Mouse (Mus musculus): ENCODE data around the gene Duxbl2.
"Not testable (repeated sequence)": the region's sequence is repeated elsewhere in the genome, so short reads cannot be mapped to it uniquely, and the experiment has no call there.

Duxbl2 gene

GRCm38 (mm10) chr14:26118150-26118549, at the start of gene Duxbl2:
Gene Duxbl2 (plus strand): TSS chr14:26118349.
- not testable (repeated sequence) for DNase-seq (ENCODE audit: low spot score)

GRCm38 (mm10) chr14:26076620-26077390, 41.3 kb upstream of the Duxbl2 start:
- not testable (repeated sequence) for DNase-seq (ENCODE audit: low spot score)

DNA sequence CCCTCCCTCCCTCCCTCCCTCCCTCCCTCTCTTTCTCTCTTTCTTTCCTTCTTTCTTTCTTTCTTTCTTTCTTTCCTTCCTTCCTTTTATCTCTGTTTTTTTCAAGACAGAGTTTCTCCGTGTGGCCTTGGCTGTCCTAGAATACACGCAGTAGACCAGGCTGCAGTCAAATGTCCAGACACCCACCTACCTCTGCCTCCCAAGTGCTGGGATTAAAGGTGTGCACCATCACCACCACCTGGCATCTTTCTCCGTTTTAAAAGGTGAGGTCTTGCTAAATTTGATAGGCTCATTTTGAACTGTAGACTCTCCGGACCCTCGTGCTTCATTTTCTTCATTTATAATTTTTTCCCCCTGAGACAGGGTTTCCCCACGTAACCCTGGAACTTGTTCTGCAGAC, 36.9 kb upstream of the Duxbl2 start, which contains the start of gene Cphx2:
Cphx2 (plus strand) TSS at position 301 of the 400 bp plus-strand sequence.
- not testable (repeated sequence) for DNase-seq (ENCODE audit: low spot score)

- not testable (repeated sequence) for DNase-seq (ENCODE audit: low spot score)
Observed at GRCm38 (mm10) chr14:26081997-26082396, 36.2 kb upstream of the Duxbl2 start, which contains the start of gene Cphx3. Gene Cphx3 (plus strand): TSS chr14:26082297.

- DNase-seq (ENCODE audit: low spot score): not testable (repeated sequence)
Observed at GRCm38 (mm10) chr14:26097622-26098021, 20.5 kb upstream of the Duxbl2 start.

- DNase-seq (ENCODE audit: low spot score): not testable (repeated sequence)
Observed at GRCm38 (mm10) chr14:26118550-26119000, 426 bp downstream of the Duxbl2 start.

DNA sequence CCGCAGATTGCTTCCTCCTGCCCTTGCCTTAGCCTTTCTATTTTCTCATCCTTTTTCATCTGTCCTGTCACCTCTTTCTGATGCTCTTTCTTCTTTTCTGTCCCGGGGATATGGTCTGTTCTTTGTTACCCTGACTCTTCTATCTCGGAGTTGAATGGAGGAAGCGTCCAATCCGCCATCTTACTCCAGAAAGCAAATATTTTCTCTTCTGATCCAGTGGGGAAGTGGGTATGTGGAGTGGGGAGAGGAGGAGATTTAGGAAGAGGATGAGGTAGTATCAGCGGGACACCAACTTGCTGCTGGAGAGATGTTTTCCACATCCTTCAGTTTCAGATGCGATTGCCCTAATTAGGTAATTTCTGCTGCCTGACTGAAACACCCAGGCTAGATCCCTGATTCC, 946 bp downstream of the Duxbl2 start:
- not testable (repeated sequence) for DNase-seq (ENCODE audit: low spot score)

- DNase-seq (ENCODE audit: low spot score): not testable (repeated sequence)
Observed at GRCm38 (mm10) chr14:26147095-26147494, 28.9 kb downstream of the Duxbl2 start.

- not testable (repeated sequence) for DNase-seq (ENCODE audit: low spot score)
Observed at GRCm38 (mm10) chr14:26156032-26156431, 37.9 kb downstream of the Duxbl2 start.

- not testable (repeated sequence) for DNase-seq (ENCODE audit: low spot score)
Observed at GRCm38 (mm10) chr14:26161156-26161555, 43.0 kb downstream of the Duxbl2 start.

- not testable (repeated sequence) for DNase-seq (ENCODE audit: low spot score)
Observed at GRCm38 (mm10) chr14:26162423-26162822, 44.3 kb downstream of the Duxbl2 start.

- not testable (repeated sequence) for DNase-seq (ENCODE audit: low spot score)
Observed at GRCm38 (mm10) chr14:26165266-26165665, 47.1 kb downstream of the Duxbl2 start.

- DNase-seq (ENCODE audit: low spot score): not testable (repeated sequence)
Observed at GRCm38 (mm10) chr14:26173955-26174354, 55.8 kb downstream of the Duxbl2 start.

DNA sequence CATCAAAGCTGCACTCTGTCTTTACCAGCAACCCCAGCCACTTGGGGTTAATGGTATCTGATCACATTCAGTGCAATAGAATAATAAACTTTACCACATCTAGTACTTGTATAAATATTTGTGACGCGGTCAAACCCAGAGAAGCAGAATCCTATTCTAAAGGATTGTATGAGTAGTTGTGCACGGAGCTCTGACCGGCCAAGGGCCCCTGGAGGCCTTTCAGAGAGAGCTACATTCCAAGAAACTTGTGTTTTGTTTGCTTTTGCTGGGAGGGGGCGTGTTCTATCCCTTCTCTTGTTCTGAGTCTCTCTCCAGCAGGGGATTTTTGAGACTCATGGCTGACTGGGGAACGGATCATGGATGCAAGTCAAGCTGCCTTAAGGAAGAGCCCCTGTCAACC, 56.9 kb downstream of the Duxbl2 start:
- DNase-seq (ENCODE audit: low spot score): not testable (repeated sequence)
